Mouse (Mus musculus) MEL (cell line): ENCODE measurements at regions not wholly inside any gene's neighbourhood (a gene's known extent, or its start where the extent isn't known, plus 50 kb on each side); places are given as distances from the start of the nearest gene placed in this dataset.
A peak's percentile ranks its signal among the peaks of the same experiment; 100 is the strongest.

Experiments
- DNase-seq: peaks from one replicate; pipeline ENCODE4 v3.0.0; 2011; ENCODE audit warnings: low read depth, low spot score
- H3K27ac ChIP-seq: 2 replicates; pipeline ENCODE4 v1.5.1; 2012; ENCODE audit warnings: low read depth, mild to moderate bottlenecking, control low read depth, low read length, moderate library complexity; ENCODE audit not compliant: control insufficient read depth
- H3K27me3 ChIP-seq, 2 experiments: fragments of 150-350 bp in 1 of 2; sonication (generic) in 1 of 2; 2 replicates each; pipeline ENCODE4 v1.6.1; 2012; ENCODE audit warnings: low read length in 2 of 2, mild to moderate bottlenecking in 2 of 2, improper control_type of control experiment in 1 of 2, moderate library complexity in 1 of 2; ENCODE audit not compliant: insufficient read depth in 2 of 2, control insufficient read depth in 1 of 2
- H3K36me3 ChIP-seq, 2 experiments: 2 replicates each; pipeline ENCODE4 v1.6.1; 2012 to 2014; ENCODE audit warnings: low read length in 2 of 2, improper control_type of control experiment in 1 of 2, inconsistent platforms in 1 of 2, mild to moderate bottlenecking in 1 of 2; ENCODE audit not compliant: insufficient read depth in 2 of 2, control insufficient read depth in 1 of 2
- H3K4me1 ChIP-seq, 2 experiments: fragments of 150-350 bp in 1 of 2; sonication (generic) in 1 of 2; 2 replicates each; pipeline ENCODE4 v1.6.1; 2012; ENCODE audit warnings: low read length in 2 of 2, improper control_type of control experiment in 1 of 2, mild to moderate bottlenecking in 1 of 2; ENCODE audit not compliant: insufficient read depth in 2 of 2, control insufficient read depth in 1 of 2
- H3K4me3 ChIP-seq, 2 experiments: fragments of 150-350 bp in 1 of 2; sonication (generic) in 1 of 2; 2 replicates each; pipeline ENCODE4 v1.5.1; 2012; ENCODE audit warnings: low read depth in 2 of 2, low read length in 2 of 2, mild to moderate bottlenecking in 2 of 2, moderate library complexity in 2 of 2, control low read depth in 1 of 2, improper control_type of control experiment in 1 of 2; ENCODE audit not compliant: control insufficient read depth in 1 of 2, insufficient read depth in 1 of 2
- H3K79me2 ChIP-seq: 2 replicates; pipeline ENCODE4 v1.6.1; 2012; ENCODE audit warnings: mild to moderate bottlenecking, low read length, moderate library complexity; ENCODE audit not compliant: control insufficient read depth, poor library complexity, insufficient read depth
- H3K9ac ChIP-seq: 2 replicates; pipeline ENCODE4 v1.6.1; 2012; ENCODE audit warnings: low read depth, mild to moderate bottlenecking, control low read depth, low read length, moderate library complexity; ENCODE audit not compliant: control insufficient read depth, poor library complexity, severe bottlenecking
- H3K9me3 ChIP-seq: fragments of 150-350 bp; sonication (generic); replicated peaks from 2 replicates; pipeline ENCODE4 v1.6.1; 2012; ENCODE audit warnings: mild to moderate bottlenecking, low read length, improper control_type of control experiment, moderate library complexity; ENCODE audit not compliant: insufficient read depth
- CTCF ChIP-seq, 3 experiments: IDR thresholded peaks in 2 of 3; conservative IDR thresholded peaks in 1 of 3; 2 replicates each; pipeline ENCODE4 v1.5.1; 2011 to 2012; ENCODE audit warnings: low read length in 3 of 3, low read depth in 2 of 3, mild to moderate bottlenecking in 2 of 3, improper control_type of control experiment in 1 of 3, inconsistent platforms in 1 of 3, mixed read lengths in 1 of 3, moderate library complexity in 1 of 3; ENCODE audit not compliant: control insufficient read depth in 1 of 3, insufficient read depth in 1 of 3, poor library complexity in 1 of 3, severe bottlenecking in 1 of 3
- E2F4 ChIP-seq: IDR thresholded peaks from 2 replicates; pipeline ENCODE4 v1.6.1; 2011; ENCODE audit warnings: low read depth, low read length, improper control_type of control experiment, borderline replicate concordance
- GABPA ChIP-seq: IDR thresholded peaks from 2 replicates; pipeline ENCODE4 v1.6.1; 2012; ENCODE audit warnings: low read depth, mild to moderate bottlenecking, inconsistent platforms, low read length, improper control_type of control experiment, moderate library complexity
- GATA1 ChIP-seq: IDR thresholded peaks from 2 replicates; pipeline ENCODE4 v1.6.1; 2011; ENCODE audit warnings: low read depth, low read length, improper control_type of control experiment
- HCFC1 ChIP-seq: IDR thresholded peaks from 2 replicates; pipeline ENCODE4 v1.6.1; 2012; ENCODE audit warnings: low read depth, mild to moderate bottlenecking, inconsistent platforms, low read length, improper control_type of control experiment, moderate library complexity
- JUND ChIP-seq: IDR thresholded peaks from 2 replicates; pipeline ENCODE4 v1.6.1; 2011; ENCODE audit warnings: low read depth, mild to moderate bottlenecking, improper control_type of control experiment, low read length
- KAT2A ChIP-seq: conservative IDR thresholded peaks from 2 replicates; pipeline ENCODE4 v1.6.1; 2012; ENCODE audit warnings: low read depth, low read length, improper control_type of control experiment, inconsistent platforms
- MAFK ChIP-seq: IDR thresholded peaks from 2 replicates; pipeline ENCODE4 v1.6.1; 2011; ENCODE audit warnings: low read depth, mild to moderate bottlenecking, low read length, improper control_type of control experiment, borderline replicate concordance
- MXI1 ChIP-seq: IDR thresholded peaks from 2 replicates; pipeline ENCODE4 v1.6.1; 2011; ENCODE audit warnings: mild to moderate bottlenecking, low read depth, low read length, improper control_type of control experiment
- MYB ChIP-seq: IDR thresholded peaks from 2 replicates; pipeline ENCODE4 v1.6.1; 2011; ENCODE audit warnings: mild to moderate bottlenecking, low read depth, low read length, improper control_type of control experiment
- MYC ChIP-seq: IDR thresholded peaks from 2 replicates; pipeline ENCODE4 v1.6.1; 2011; ENCODE audit warnings: low read depth, mild to moderate bottlenecking, low read length, improper control_type of control experiment, moderate library complexity
- NRF1 ChIP-seq: IDR thresholded peaks from 2 replicates; pipeline ENCODE4 v1.6.1; 2014; ENCODE audit warnings: low read depth, mild to moderate bottlenecking, inconsistent platforms, low read length, improper control_type of control experiment, moderate library complexity; ENCODE audit not compliant: poor library complexity, insufficient read depth, severe bottlenecking
- POLR2AphosphoS2 ChIP-seq: IDR thresholded peaks from 2 replicates; pipeline ENCODE4 v1.6.1; 2011; ENCODE audit warnings: low read length, improper control_type of control experiment
- RAD21 ChIP-seq: IDR thresholded peaks from 2 replicates; pipeline ENCODE4 v1.6.1; 2011; ENCODE audit warnings: mild to moderate bottlenecking, low read depth, low read length, improper control_type of control experiment
- RCOR1 ChIP-seq: IDR thresholded peaks from 2 replicates; pipeline ENCODE4 v1.6.1; 2012; ENCODE audit warnings: low read depth, mild to moderate bottlenecking, inconsistent platforms, low read length, improper control_type of control experiment
- SMC3 ChIP-seq: IDR thresholded peaks from 2 replicates; pipeline ENCODE4 v1.6.1; 2011; ENCODE audit warnings: low read depth, low read length, improper control_type of control experiment
- TCF12 ChIP-seq: IDR thresholded peaks from 2 replicates; pipeline ENCODE4 v1.6.1; 2014; ENCODE audit warnings: low read depth, mild to moderate bottlenecking, inconsistent platforms, low read length, improper control_type of control experiment, moderate library complexity
- ZKSCAN1 ChIP-seq: IDR thresholded peaks from 2 replicates; pipeline ENCODE4 v1.6.1; 2012; ENCODE audit warnings: low read depth, mild to moderate bottlenecking, inconsistent platforms, low read length, improper control_type of control experiment, moderate library complexity
- ZMIZ1 ChIP-seq: IDR thresholded peaks from 2 replicates; pipeline ENCODE4 v1.6.1; 2012; ENCODE audit warnings: low read depth, mild to moderate bottlenecking, inconsistent platforms, low read length, improper control_type of control experiment, moderate library complexity

- TF ChIP-seq MYC: peak; percentile 85
- TF ChIP-seq KAT2A: no peak
- TF ChIP-seq JUND: peak; percentile 64; the same call in 1 of the 2 replicates
- TF ChIP-seq CTCF (IDR thresholded peaks at IDR 0.05 in 2 of 3, conservative IDR thresholded peaks at IDR 0.05 in 1 of 3; ENCODE audit: control insufficient read depth in 1 of 3, insufficient read depth in 1 of 3, low read depth in 2 of 3, low read length in 3 of 3, poor library complexity in 1 of 3, severe bottlenecking in 1 of 3): peak in 1 of 3 experiments; percentile 13; a peak in 1 of 6 replicates
- no peak for TF ChIP-seq POLR2AphosphoS2
- TF ChIP-seq MAFK: no peak
- TF ChIP-seq E2F4: 0 out of 2 replicates have a peak, but pooled peaks have one; percentile 3
- peak; percentile 48; the same call in 1 of the 2 replicates for TF ChIP-seq MXI1
- no peak for TF ChIP-seq NRF1
- TF ChIP-seq RAD21: no peak
- peak; percentile 98 for TF ChIP-seq TCF12
- peak; percentile 73 for TF ChIP-seq RCOR1
- TF ChIP-seq, all 39 proteins: peak for 25
Measured at GRCm38 (mm10) chrX:12296264-12297053, 136.3 kb upstream of the Bcor start (continued).

GRCm38 (mm10) chrX:12298609-12299008 lies 138.5 kb upstream of the Bcor start:
- no peak overlapping the region for H3K4me3 ChIP-seq
- H3K9me3 ChIP-seq: no peaks in the 10 kb centered on the region
- no peaks in the 10 kb centered on the region for H3K79me2 ChIP-seq
- H3K36me3 ChIP-seq: peaks cover 0 to 8% of the 10 kb centered on the region in 2 experiments; a peak in 2 of 4 replicates
- no peak overlapping the region for H3K27ac ChIP-seq
- DNase-seq: no peak
- no peak for TF ChIP-seq NRF1
- TF ChIP-seq ZKSCAN1: no peak
- no peak for TF ChIP-seq JUND
- no peak for TF ChIP-seq SMC3
- no peak for TF ChIP-seq GATA1
- no peak for TF ChIP-seq KAT2A
- TF ChIP-seq ZMIZ1: no peak
- no peak for TF ChIP-seq E2F4
- TF ChIP-seq HCFC1: no peak
- no peak for TF ChIP-seq MYB
- TF ChIP-seq POLR2AphosphoS2: no peak
- TF ChIP-seq GABPA: no peak
- no peak for TF ChIP-seq MYC
- peaks cover 4 to 15% of the 10 kb centered on the region in 2 experiments for H3K4me1 ChIP-seq
- no peaks in the 10 kb centered on the region for H3K27me3 ChIP-seq
- no peak overlapping the region for H3K9ac ChIP-seq
